Mouse (Mus musculus): ENCODE results near the gene Anxa1. TPM values are rescaled to one million over a fixed set of nuclear protein-coding genes. Genes with fewer than 3 reads are reported as not detected.

Gene Anxa1
- 11.8 and 11.9 TPM in 2 replicates for polyA plus RNA-seq (2015; fragmentation: Nextera tagmentation; extraction: Ambion mirVana)

DNA sequence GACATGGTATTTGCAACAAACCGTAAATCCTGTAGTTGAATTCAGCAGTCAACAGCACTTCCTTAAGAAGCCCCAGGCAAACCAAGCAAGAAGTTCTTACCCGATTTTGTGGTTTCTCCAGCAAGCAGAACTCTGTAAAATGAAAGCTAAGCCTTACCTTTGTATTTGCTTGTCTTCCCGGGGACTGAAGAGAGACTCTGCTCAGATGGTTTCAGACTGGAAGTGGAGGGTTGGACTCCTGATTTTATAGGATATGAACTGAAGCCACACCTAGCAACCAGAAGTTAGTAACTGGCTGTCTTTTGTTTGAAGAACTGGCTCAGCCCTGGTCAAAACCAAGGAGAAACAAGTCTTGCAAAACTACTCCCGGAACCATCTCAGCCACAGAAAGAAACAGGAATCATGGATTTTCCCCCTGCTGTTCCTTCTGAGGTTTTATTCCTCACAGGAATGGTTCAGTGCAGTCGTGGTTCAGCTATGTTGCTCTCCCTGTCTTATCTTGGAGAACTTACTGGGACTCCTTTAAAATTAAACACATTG, at the start of gene Anxa1:
Gene Anxa1 (minus strand): TSS at position 490 of the 540 bp plus-strand sequence.
- H3K36me3 ChIP-seq = no peaks in the 10 kb centered on the region
- no peaks in the 10 kb centered on the region for H3K9me3 ChIP-seq
- no peak within 1 kb of the TSS for H3K27ac ChIP-seq (replicated peaks)
- no peak within 1 kb of the TSS for H3K9ac ChIP-seq
- 83% methylated on average over 5 of the region's 5 CpGs for WGBS
- no peak for ATAC-seq (ENCODE audit: low FRiP score, low read depth)
- H3K4me3 ChIP-seq = no peak within 1 kb of the TSS
- no peaks in the 10 kb centered on the region for H3K27me3 ChIP-seq
- no peaks in the 10 kb centered on the region for H3K4me1 ChIP-seq (replicated peaks)
- H3K4me2 ChIP-seq = no peak within 1 kb of the TSS

DNA sequence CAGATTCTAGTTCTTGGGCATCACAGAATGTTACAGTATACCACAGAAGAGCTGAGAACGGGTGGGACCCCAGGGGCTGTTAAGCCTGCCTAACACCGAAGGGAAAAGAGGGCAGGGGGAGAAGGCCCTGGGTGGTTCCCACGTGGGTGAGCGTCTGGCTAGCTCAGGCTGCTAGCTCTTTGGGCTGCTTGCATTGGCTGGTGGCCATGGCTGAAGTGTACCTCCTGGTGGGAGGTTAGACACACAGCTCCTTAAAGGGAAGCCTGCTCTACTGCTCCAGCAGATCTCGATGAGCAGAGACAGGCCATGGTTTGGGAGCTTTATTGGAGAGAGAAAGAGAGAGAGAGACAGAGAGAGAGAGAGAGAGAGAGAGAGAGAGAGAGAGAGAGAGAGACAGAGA, 46.3 kb upstream of the Anxa1 start:
- 71% methylated on average over 5 of the region's 5 CpGs for WGBS

DNA sequence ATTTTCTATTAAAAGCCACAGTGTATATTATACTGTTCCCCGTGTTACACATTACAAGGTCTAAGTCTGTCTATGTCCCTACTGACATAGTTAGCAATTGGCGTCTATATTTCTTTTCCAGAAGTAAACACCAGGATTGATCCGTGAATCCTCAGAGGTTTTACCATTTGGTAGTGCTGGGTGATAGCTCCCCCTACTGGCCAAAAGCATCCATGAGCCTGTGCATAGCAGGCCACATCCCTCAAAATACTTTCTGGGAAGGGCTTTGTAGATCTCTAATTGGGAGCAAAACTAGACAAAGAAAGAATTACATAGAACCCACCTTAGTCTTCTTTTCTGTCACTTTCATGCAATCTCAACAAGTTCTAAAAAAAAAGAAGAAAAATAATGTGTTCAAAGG, 43.8 kb upstream of the Anxa1 start:
- no peak overlapping the region for H3K27ac ChIP-seq (replicated peaks)
- no peaks in the 10 kb centered on the region for H3K36me3 ChIP-seq
- no peaks in the 10 kb centered on the region for H3K9me3 ChIP-seq
- no peak overlapping the region for H3K4me2 ChIP-seq
- no peaks in the 10 kb centered on the region for H3K27me3 ChIP-seq
- no peaks in the 10 kb centered on the region for H3K4me1 ChIP-seq (replicated peaks)
- no peak overlapping the region for H3K9ac ChIP-seq
- WGBS = 11% methylated on average over 3 of the region's 3 CpGs
- ATAC-seq (ENCODE audit: low FRiP score, low read depth) = peak; percentile 15; the same call in 1 of the 2 replicates
- H3K4me3 ChIP-seq = no peak overlapping the region

More for the DNA sequence above, 46.3 kb upstream of the Anxa1 start:
- no peaks in the 10 kb centered on the region for H3K27me3 ChIP-seq
- H3K27ac ChIP-seq (replicated peaks) = no peak overlapping the region
- H3K4me2 ChIP-seq = no peak overlapping the region
- ATAC-seq (ENCODE audit: low FRiP score, low read depth) = no peak
- H3K9me3 ChIP-seq = no peaks in the 10 kb centered on the region
- H3K4me3 ChIP-seq = no peak overlapping the region
- H3K9ac ChIP-seq = no peak overlapping the region
- H3K4me1 ChIP-seq (replicated peaks) = no peaks in the 10 kb centered on the region
- no peaks in the 10 kb centered on the region for H3K36me3 ChIP-seq

DNA sequence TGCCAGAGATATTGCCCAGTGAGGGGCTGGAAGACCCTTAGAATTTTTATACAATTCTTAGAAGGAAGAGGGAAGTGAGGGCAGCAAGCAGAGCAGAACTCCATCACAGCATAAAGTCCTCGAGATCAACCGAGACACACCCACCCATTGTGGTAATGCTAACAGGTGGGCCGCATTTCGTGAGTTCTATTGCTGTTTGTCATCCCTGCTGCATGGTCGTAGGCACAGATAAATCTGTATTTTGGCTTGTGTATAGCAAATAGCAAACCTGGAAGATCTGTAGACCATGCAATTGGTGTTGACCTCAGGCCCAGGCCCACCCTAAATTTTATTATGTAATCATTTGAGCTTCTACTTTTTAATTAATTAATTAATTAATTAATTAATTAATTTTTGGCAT, 43.2 kb upstream of the Anxa1 start:
- no peak overlapping the region for H3K9ac ChIP-seq
- H3K9me3 ChIP-seq = no peaks in the 10 kb centered on the region
- no peaks in the 10 kb centered on the region for H3K4me1 ChIP-seq (replicated peaks)
- H3K4me3 ChIP-seq = no peak overlapping the region
- H3K27me3 ChIP-seq = no peaks in the 10 kb centered on the region
- ATAC-seq (ENCODE audit: low FRiP score, low read depth) = no peak
- H3K4me2 ChIP-seq = no peak overlapping the region
- H3K27ac ChIP-seq (replicated peaks) = no peak overlapping the region
- 88% methylated on average over 5 of the region's 5 CpGs for WGBS
- no peaks in the 10 kb centered on the region for H3K36me3 ChIP-seq

DNA sequence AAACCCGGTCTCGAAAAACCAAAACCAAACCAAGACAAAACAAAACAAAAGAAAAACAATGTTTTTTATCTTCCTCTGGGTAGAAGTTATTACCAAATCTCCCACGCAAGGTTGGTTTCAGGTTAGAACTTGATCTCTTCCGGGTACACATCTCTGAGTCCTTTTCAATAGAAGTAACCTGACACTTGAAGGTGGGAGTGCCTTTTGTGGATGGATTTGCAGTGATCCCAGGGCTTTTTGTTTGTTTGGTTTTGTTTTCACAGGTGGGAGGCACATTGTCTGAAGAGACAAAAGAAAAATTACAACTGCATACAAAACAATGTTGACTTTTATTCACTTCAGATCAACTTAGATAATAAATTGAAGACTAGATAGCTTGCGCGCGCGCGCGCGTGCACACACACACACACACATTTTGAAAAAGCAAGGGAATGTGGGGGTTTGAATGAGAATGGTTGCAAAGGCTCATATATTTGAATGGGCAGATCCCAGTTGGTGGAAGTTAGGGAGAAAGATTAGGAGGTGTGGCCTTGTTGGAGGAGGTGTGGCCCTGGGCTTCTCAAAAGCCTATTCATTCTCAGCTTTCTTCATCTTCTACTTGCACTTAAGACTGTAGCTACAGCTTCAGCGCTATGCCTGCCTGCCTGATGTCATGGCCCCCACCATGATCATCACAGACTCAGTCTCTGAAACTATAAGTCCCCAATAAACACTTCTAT, 35.9 kb upstream of the Anxa1 start:
- ATAC-seq (ENCODE audit: low FRiP score, low read depth) = no peak
- 65% methylated on average over 12 of the region's 12 CpGs for WGBS

DNA sequence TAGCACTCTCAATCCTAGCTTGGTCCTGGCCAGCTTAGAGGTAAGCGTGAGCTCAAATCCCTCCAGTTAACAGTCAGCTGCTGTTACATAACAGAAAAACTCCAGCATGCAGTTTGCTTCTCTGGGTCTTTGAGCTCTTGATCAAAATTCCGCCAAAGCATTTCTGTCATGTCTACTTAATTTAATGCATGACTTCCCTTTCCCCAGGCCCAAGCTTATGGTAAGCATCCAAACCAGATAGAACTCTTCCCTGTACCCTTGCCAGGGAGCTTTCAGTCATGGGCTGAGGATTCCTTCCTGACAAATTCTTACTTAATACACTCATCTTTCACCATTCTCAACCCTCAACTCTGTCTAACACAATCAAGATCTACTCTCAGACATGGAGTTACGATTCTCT, 20.5 kb upstream of the Anxa1 start:
- 78% methylated on average over 3 of the region's 3 CpGs for WGBS
- Histone ChIP-seq H3K4me2 (no peak overlapping the region), H3K27me3 (no peaks in the 10 kb centered on the region), H3K36me3 (no peaks in the 10 kb centered on the region), H3K27ac (replicated peaks) (no peak overlapping the region), H3K9ac (no peak overlapping the region), H3K4me3 (no peak overlapping the region), H3K9me3 (no peaks in the 10 kb centered on the region), H3K4me1 (replicated peaks) (no peaks in the 10 kb centered on the region)
- no peak for ATAC-seq (ENCODE audit: low FRiP score, low read depth)

More for the DNA sequence above, 35.9 kb upstream of the Anxa1 start:
- Histone ChIP-seq H3K9ac (no peak overlapping the region), H3K4me2 (no peak overlapping the region), H3K4me3 (no peak overlapping the region), H3K27me3 (no peaks in the 10 kb centered on the region), H3K36me3 (no peaks in the 10 kb centered on the region), H3K4me1 (replicated peaks) (no peaks in the 10 kb centered on the region), H3K9me3 (no peaks in the 10 kb centered on the region), H3K27ac (replicated peaks) (no peak overlapping the region)

DNA sequence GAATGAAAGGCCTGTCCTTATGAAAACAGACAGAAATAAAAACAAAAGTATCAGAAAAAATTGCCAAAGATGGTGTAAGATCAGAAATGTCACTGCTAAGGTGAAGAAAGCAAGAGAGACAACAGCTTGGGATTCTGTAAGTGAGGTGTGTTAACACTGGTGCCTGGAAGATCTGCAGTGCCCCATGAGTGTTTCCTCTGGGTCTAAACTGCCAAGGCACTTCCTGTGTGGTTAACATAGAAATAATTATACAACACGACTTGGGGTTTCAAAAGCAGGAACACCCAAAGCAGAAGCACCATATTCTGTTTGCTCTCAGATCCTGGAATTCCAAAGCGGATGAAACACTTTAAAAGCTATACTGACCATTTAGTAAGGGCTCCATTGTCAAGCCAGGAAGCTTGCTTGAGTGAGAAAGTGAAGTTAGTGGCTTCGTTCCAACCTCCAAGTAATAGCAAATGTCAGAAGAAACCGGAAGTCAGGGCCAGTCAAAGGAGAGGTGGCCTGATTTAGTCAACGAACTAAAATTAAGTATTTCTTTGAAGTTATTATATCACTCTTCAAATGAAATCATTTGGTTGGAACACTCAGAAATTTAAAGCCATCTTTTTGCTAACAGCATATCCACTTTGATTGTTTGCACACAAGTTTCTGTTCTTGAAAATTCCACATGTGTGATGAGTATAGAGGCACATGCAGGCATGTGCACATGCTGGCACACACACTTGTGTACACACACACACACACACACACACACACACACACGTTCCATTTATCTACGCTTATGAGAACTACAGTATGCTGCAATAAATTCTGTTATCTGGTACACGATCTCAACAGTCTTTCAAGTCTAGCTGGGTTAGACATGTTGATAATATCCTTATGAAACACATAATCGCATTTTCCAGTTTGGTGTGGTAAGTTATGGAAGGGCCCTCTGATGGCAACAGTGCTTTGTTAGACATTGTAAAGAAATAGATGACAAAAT, 19.1 kb upstream of the Anxa1 start:
- no peak overlapping the region for H3K27ac ChIP-seq (replicated peaks)
- H3K9me3 ChIP-seq = no peaks in the 10 kb centered on the region
- no peaks in the 10 kb centered on the region for H3K36me3 ChIP-seq
- no peak for ATAC-seq (ENCODE audit: low FRiP score, low read depth)
- H3K27me3 ChIP-seq = no peaks in the 10 kb centered on the region
- 80% methylated on average over 9 of the region's 9 CpGs for WGBS
- H3K4me3 ChIP-seq = no peak overlapping the region
- no peak overlapping the region for H3K4me2 ChIP-seq
- no peak overlapping the region for H3K9ac ChIP-seq
- no peaks in the 10 kb centered on the region for H3K4me1 ChIP-seq (replicated peaks)

DNA sequence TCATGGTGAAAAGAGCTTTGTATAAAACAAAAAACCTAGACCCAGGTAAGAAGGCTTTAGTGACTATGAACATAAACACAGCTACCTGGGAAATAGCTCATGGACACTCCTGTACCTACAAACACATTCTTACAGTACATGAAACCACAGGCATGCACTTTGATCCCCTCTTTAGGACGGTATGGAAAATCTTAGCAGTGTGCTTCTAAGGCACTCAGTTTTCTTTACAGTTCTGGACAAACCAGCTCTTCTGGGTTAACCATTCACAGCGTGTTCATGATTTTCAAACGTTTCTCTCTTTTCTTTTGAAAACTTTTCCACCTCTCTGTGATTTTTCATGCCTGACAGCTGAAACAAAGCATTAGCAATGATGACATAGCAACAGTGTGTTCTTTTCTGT, 15.7 kb upstream of the Anxa1 start:
- ATAC-seq (ENCODE audit: low FRiP score, low read depth) = no peak
- H3K4me1 ChIP-seq (replicated peaks) = no peaks in the 10 kb centered on the region
- no peaks in the 10 kb centered on the region for H3K27me3 ChIP-seq
- no peaks in the 10 kb centered on the region for H3K9me3 ChIP-seq
- no peak overlapping the region for H3K27ac ChIP-seq (replicated peaks)
- H3K4me2 ChIP-seq = no peak overlapping the region
- H3K9ac ChIP-seq = no peak overlapping the region
- H3K36me3 ChIP-seq = no peaks in the 10 kb centered on the region
- 27% methylated on average over 3 of the region's 3 CpGs for WGBS
- H3K4me3 ChIP-seq = no peak overlapping the region

DNA sequence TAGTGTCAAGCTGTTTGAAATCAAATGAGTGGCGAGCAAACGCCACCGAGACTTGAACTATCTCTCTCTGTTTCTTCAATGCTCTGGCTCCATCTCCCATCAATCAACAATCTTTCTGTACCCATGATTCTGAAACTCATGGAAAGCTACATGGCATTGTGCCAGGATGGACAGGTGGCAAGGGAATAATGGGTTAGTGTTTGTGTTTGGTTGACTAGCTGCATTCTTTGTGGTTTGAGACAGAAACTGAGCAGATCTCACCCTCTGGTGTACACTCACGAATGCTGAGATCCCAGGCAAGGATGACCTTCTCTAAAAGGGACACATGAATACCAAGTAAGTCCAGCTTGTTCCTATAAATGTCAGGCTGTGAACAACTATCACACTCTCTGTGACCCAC, 14.3 kb upstream of the Anxa1 start:
- H3K4me2 ChIP-seq = no peak overlapping the region
- no peaks in the 10 kb centered on the region for H3K4me1 ChIP-seq (replicated peaks)
- no peaks in the 10 kb centered on the region for H3K36me3 ChIP-seq
- no peak overlapping the region for H3K9ac ChIP-seq
- no peak overlapping the region for H3K4me3 ChIP-seq
- no peaks in the 10 kb centered on the region for H3K9me3 ChIP-seq
- H3K27ac ChIP-seq (replicated peaks) = no peak overlapping the region
- no peak for ATAC-seq (ENCODE audit: low FRiP score, low read depth)
- 66% methylated on average over 4 of the region's 4 CpGs for WGBS
- no peaks in the 10 kb centered on the region for H3K27me3 ChIP-seq

DNA sequence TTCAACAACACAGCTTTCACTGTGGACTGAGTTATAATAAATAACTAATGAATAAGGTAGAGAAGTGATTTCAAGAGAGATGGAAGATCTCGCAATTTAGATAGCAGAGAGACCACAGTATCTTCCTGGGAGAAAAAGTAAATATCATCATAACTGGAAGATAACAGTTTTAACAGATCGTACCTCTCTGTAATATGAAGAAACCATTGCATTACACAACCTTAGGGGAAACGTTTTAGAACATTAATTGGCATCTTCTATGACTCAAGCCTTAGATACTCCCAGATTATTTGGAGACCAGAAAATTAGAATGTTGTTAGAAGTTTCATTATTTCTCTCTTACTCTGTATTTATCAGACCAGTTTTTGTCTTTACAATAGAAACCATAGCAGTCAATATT, 13.0 kb upstream of the Anxa1 start:
- H3K4me3 ChIP-seq = no peak overlapping the region
- H3K27me3 ChIP-seq = no peaks in the 10 kb centered on the region

DNA sequence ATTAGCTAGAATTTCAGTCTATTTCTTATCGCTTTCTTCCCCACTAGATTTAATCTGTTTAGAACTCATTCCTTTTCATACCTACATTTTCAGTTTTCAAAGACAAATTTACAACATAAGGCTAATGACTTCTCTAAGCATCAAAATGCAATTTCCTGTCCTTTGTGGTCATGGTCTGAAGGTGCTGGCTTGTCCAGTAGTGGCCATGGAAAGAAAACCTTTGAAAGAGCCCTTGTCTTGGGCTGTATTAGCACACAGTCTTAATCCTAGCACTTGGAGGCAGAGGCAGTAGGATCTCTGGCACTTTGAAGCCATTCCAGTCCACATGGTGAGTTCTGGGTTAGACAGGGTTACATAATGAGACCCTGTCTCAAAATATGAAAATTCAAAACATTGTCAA, 12.5 kb upstream of the Anxa1 start:
- ATAC-seq (ENCODE audit: low FRiP score, low read depth) = no peak
- Histone ChIP-seq H3K9me3 (no peaks in the 10 kb centered on the region), H3K4me2 (no peak overlapping the region), H3K4me1 (replicated peaks) (no peaks in the 10 kb centered on the region), H3K4me3 (no peak overlapping the region), H3K27me3 (no peaks in the 10 kb centered on the region), H3K27ac (replicated peaks) (no peak overlapping the region), H3K9ac (no peak overlapping the region), H3K36me3 (no peaks in the 10 kb centered on the region)
- 96% methylated on average over 1 of the region's 1 CpGs for WGBS

More for the DNA sequence above, 13.0 kb upstream of the Anxa1 start:
- Histone ChIP-seq H3K36me3 (no peaks in the 10 kb centered on the region), H3K27ac (replicated peaks) (no peak overlapping the region), H3K4me2 (no peak overlapping the region), H3K9ac (no peak overlapping the region), H3K9me3 (no peaks in the 10 kb centered on the region), H3K4me1 (replicated peaks) (no peaks in the 10 kb centered on the region)
- 88% methylated on average over 3 of the region's 3 CpGs for WGBS
- ATAC-seq (ENCODE audit: low FRiP score, low read depth) = no peak

All from hindbrain, embryonic 15.5 days (tissue).